Mouse (Mus musculus) midbrain, embryonic 13.5 days (tissue): ENCODE measurements around the gene Enpp6. TPM values are rescaled to one million over a fixed set of nuclear protein-coding genes. Genes with fewer than 3 reads are reported as not detected.

Experiments
- ATAC-seq: fragments of 200-750 bp; cut with Nextera tagmentation; 2 replicates; pipeline ENCODE4 v1.8.0; 2017; ENCODE audit warnings: mild to moderate bottlenecking, moderate TSS enrichment, moderate library complexity
- H3K27ac ChIP-seq: fragments of 300-500 bp; sonication (generic); 2 replicates; pipeline ENCODE4 v1.5.1; 2015; ENCODE audit warnings: inconsistent platforms, mild to moderate bottlenecking, moderate library complexity
- H3K27me3 ChIP-seq: fragments of 300-500 bp; sonication (generic); 2 replicates; pipeline ENCODE4 v1.6.1; 2015; ENCODE audit warnings: mild to moderate bottlenecking, inconsistent platforms
- H3K36me3 ChIP-seq: fragments of 300-500 bp; sonication (generic); 2 replicates; pipeline ENCODE4 v1.6.1; 2015; ENCODE audit warnings: mild to moderate bottlenecking, inconsistent platforms
- H3K4me1 ChIP-seq: fragments of 300-500 bp; sonication (generic); replicated peaks from 2 replicates; pipeline ENCODE4 v1.6.1; 2015; ENCODE audit warnings: inconsistent platforms
- H3K4me2 ChIP-seq: fragments of 300-500 bp; sonication (generic); replicated peaks from 2 replicates; pipeline ENCODE4 v1.6.1; 2015; ENCODE audit warnings: moderate library complexity, mild to moderate bottlenecking, inconsistent platforms
- H3K4me3 ChIP-seq: fragments of 300-500 bp; sonication (generic); replicated peaks from 2 replicates; pipeline ENCODE4 v1.5.1; 2015; ENCODE audit warnings: mild to moderate bottlenecking, inconsistent platforms
- H3K9ac ChIP-seq: fragments of 300-500 bp; sonication (generic); replicated peaks from 2 replicates; pipeline ENCODE4 v1.6.1; 2015; ENCODE audit warnings: mild to moderate bottlenecking, inconsistent platforms
- H3K9me3 ChIP-seq: fragments of 300-500 bp; sonication (generic); 2 replicates; pipeline ENCODE4 v1.6.1; 2016; ENCODE audit warnings: mild to moderate bottlenecking, inconsistent platforms
- WGBS: fragments of 180-500 bp; shearing (Covaris S2); methylation state at CpG from one replicate; pipeline ENCODE4 v1.1.7; 2015; 5-methylcytosine and 5-hydroxymethylcytosine counted together
- polyA plus RNA-seq: library from polyadenylated mRNA; unstranded; fragments of >200 nt; fragmentation: Nextera tagmentation; extraction: Ambion mirVana; gene quantifications from 2 replicates; pipeline ENCODE4 v1.2.1, GENCODE M21; 2015

Gene Enpp6
- polyA plus RNA-seq, 1 experiment from 2014 or later = 0.16 TPM

GRCm38 (mm10) chr8:47082201-47083027 lies 95.7 kb downstream of the Enpp6 start:
- Histone ChIP-seq H3K4me2 (no peak overlapping the region), H3K27ac (no peak overlapping the region)
- WGBS = 91% methylated on average over 22 of the region's 22 CpGs

GRCm38 (mm10) chr8:47090021-47090420 lies 103.3 kb downstream of the Enpp6 start:
- no peak for ATAC-seq
- no peak overlapping the region for H3K4me3 ChIP-seq
- H3K9me3 ChIP-seq = no peaks in the 10 kb centered on the region
- no peak overlapping the region for H3K4me2 ChIP-seq
- H3K36me3 ChIP-seq = no peaks in the 10 kb centered on the region
- no peaks in the 10 kb centered on the region for H3K4me1 ChIP-seq
- H3K27me3 ChIP-seq = no peaks in the 10 kb centered on the region
- 77% methylated on average over 8 of the region's 8 CpGs for WGBS
- no peak overlapping the region for H3K9ac ChIP-seq
- H3K27ac ChIP-seq = no peak overlapping the region

More at GRCm38 (mm10) chr8:47082201-47083027, 95.7 kb downstream of the Enpp6 start:
- Histone ChIP-seq H3K9me3 (no peaks in the 10 kb centered on the region), H3K9ac (no peak overlapping the region), H3K4me3 (no peak overlapping the region), H3K36me3 (no peaks in the 10 kb centered on the region), H3K4me1 (no peaks in the 10 kb centered on the region), H3K27me3 (no peaks in the 10 kb centered on the region)
- no peak for ATAC-seq

- Histone ChIP-seq H3K9ac (no peak overlapping the region), H3K4me1 (no peaks in the 10 kb centered on the region), H3K27ac (no peak overlapping the region), H3K27me3 (no peaks in the 10 kb centered on the region), H3K36me3 (no peaks in the 10 kb centered on the region), H3K9me3 (no peaks in the 10 kb centered on the region), H3K4me2 (no peak overlapping the region), H3K4me3 (no peak overlapping the region)
- ATAC-seq = no peak
- WGBS = 78% methylated on average over 2 of the region's 2 CpGs
These were observed 118.9 kb downstream of the Enpp6 start for GRCm38 (mm10) chr8:47105617-47106016.

DNA sequence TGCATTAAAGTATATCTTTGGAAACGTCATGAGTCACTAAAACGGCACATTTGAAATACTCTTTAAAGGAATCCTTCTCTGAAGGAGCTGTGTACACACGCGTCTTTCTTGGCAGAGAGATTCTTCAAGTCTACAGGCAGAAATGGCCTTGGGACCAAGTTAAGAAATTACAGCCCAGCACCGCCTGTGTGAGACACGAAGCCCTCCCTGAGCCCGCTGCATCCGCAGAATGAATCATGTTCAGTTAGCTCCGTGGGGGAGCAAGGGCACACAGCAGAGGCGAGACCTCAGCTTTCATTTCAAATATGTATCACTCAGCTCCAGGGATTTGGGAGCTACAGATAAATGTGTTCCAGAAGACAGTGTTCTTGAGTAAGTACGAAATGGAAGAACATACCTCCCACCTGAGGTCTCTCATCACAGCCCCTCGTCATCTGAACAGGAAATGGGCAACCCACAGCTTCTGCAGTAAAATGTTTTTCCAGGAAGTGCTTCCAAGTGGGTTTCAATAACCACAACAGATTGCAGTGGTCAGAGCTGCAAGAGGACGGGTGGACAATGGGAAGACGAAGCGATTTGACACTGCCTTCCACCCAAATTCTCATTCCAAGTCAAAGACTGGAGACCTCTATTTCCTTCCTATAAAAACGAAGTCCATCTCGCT lies 127.6 kb downstream of the Enpp6 start:
- Histone ChIP-seq H3K4me3 (no peak overlapping the region), H3K4me2 (no peak overlapping the region), H3K4me1 (no peaks in the 10 kb centered on the region), H3K36me3 (no peaks in the 10 kb centered on the region), H3K27me3 (no peaks in the 10 kb centered on the region), H3K9ac (no peak overlapping the region), H3K9me3 (0 out of 2 replicates have a peak, but pooled peaks cover 3% of the 10 kb centered on the region), H3K27ac (no peak overlapping the region)
- WGBS = 89% methylated on average over 17 of the region's 17 CpGs
- ATAC-seq = no peak

- 0 out of 2 replicates have a peak, but pooled peaks cover under 1% of the 10 kb centered on the region for H3K9me3 ChIP-seq
- no peaks in the 10 kb centered on the region for H3K4me1 ChIP-seq
- H3K9ac ChIP-seq = no peak overlapping the region
- no peak overlapping the region for H3K4me2 ChIP-seq
- ATAC-seq = no peak
- no peaks in the 10 kb centered on the region for H3K36me3 ChIP-seq
- H3K4me3 ChIP-seq = no peak overlapping the region
- 90% methylated on average over 4 of the region's 4 CpGs for WGBS
- H3K27me3 ChIP-seq = no peaks in the 10 kb centered on the region
- H3K27ac ChIP-seq = no peak overlapping the region
These were observed 130.6 kb downstream of the Enpp6 start for GRCm38 (mm10) chr8:47117336-47117735.

DNA sequence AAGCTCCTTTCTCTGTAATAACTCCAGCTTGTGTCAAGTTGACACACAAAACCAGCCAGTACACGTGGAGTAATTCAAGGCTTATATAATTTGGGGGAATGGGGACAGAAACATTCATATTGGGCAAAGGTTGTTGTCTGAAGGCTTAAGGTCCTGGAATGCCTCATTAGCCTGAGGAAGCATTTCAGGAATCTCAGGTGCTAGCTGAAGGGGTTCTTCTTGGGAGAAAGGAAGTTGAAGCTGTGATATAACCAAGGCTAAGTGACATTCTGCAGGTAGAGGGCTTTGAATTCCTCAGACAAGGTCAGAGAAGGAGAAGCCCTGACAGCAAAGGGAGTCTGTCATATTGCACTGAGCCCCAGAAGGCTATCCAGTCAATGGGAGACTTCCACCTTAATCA lies 133.2 kb downstream of the Enpp6 start:
- H3K4me3 ChIP-seq = no peak overlapping the region
- ATAC-seq = no peak
- no peaks in the 10 kb centered on the region for H3K36me3 ChIP-seq
- WGBS = 68% methylated on average over 1 of the region's 1 CpGs
- no peaks in the 10 kb centered on the region for H3K9me3 ChIP-seq
- no peak overlapping the region for H3K9ac ChIP-seq
- H3K4me1 ChIP-seq = no peaks in the 10 kb centered on the region
- no peak overlapping the region for H3K27ac ChIP-seq
- H3K27me3 ChIP-seq = no peaks in the 10 kb centered on the region
- no peak overlapping the region for H3K4me2 ChIP-seq

DNA sequence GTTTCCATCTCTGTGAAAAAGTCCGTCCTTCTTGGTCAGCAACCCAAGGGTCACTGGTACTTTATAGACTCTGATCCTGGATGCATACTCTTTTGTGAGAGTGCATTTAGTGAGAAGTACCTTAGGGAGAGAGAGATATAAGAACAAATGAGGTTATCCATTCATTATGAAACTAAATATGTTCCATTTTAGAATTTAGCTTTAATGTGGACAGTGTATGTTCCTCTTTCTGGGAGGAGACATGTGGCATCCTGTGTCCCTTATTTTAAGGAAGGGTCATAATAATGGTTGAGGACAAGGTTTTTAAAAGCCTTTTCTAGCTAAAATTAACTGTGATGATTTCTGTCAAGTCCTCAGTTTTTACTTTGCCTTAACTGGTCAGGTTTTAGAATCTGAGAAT lies 142.2 kb downstream of the Enpp6 start:
- Histone ChIP-seq H3K9ac (no peak overlapping the region), H3K4me3 (no peak overlapping the region), H3K36me3 (no peaks in the 10 kb centered on the region), H3K4me1 (no peaks in the 10 kb centered on the region), H3K9me3 (no peaks in the 10 kb centered on the region), H3K27me3 (no peaks in the 10 kb centered on the region), H3K27ac (no peak overlapping the region), H3K4me2 (no peak overlapping the region)
- ATAC-seq = no peak
- WGBS = 94% methylated on average over 1 of the region's 1 CpGs

DNA sequence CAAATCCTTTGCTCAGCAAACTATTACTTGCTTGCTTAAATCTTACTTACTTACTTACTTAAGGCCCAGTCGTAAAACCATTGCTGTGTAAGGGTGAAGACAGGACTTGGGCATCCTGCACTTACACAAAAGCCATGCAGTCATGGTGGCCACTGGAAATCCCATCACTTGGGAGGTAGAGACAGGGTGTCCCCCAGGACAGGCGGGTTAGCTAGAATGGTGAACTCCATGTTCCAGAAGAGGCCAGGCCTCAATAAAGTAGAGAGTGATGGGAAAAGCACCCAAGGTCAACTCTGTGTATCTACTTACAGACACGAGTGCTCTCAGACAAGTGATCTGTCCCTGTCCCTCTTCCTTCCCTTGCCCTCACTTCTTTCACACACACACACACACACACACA lies 146.7 kb downstream of the Enpp6 start:
- H3K36me3 ChIP-seq = no peaks in the 10 kb centered on the region
- ATAC-seq = no peak
- H3K27me3 ChIP-seq = no peaks in the 10 kb centered on the region
- no peak overlapping the region for H3K9ac ChIP-seq
- no peak overlapping the region for H3K4me3 ChIP-seq
- no peak overlapping the region for H3K27ac ChIP-seq
- H3K9me3 ChIP-seq = no peaks in the 10 kb centered on the region
- no peak overlapping the region for H3K4me2 ChIP-seq
- 89% methylated on average over 3 of the region's 3 CpGs for WGBS
- H3K4me1 ChIP-seq = 0 out of 2 replicates have a peak, but pooled peaks cover 6% of the 10 kb centered on the region

- no peaks in the 10 kb centered on the region for H3K27me3 ChIP-seq
- 55% methylated on average over 11 of the region's 11 CpGs for WGBS
These were observed 148.0 kb downstream of the Enpp6 start for GRCm38 (mm10) chr8:47134736-47135135.

DNA sequence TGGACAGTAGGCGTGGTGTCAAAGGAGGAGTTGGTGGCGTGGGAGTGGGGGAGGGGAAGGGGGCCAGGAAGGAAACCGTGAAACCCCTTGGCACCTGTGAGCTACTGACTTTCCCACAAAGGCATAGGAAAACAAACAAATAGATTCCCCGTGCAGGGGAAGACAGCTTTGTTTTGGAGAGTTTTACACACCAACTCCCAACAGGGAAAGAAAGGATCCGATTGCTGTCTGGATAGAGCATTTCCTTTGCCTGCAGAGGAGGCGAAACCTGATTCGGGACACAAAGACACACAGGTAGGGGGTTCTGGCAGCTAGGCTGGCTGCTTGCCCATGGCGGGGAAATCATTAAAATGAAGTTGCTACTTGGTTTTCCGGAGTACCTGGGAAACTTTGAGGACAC lies 148.9 kb downstream of the Enpp6 start:
- H3K27me3 ChIP-seq = no peaks in the 10 kb centered on the region
- 30% methylated on average over 9 of the region's 9 CpGs for WGBS
- H3K9ac ChIP-seq = no peak overlapping the region
- no peak overlapping the region for H3K4me3 ChIP-seq
- ATAC-seq = no peak
- H3K4me1 ChIP-seq = 0 out of 2 replicates have a peak, but pooled peaks cover 6% of the 10 kb centered on the region
- no peaks in the 10 kb centered on the region for H3K36me3 ChIP-seq
- H3K9me3 ChIP-seq = no peaks in the 10 kb centered on the region
- no peak overlapping the region for H3K27ac ChIP-seq
- 0 out of 2 replicates have a peak overlapping the region, but pooled peaks have one; percentile 8 for H3K4me2 ChIP-seq

More at GRCm38 (mm10) chr8:47134736-47135135, 148.0 kb downstream of the Enpp6 start:
- 0 out of 2 replicates have a peak, but pooled peaks cover 6% of the 10 kb centered on the region for H3K4me1 ChIP-seq
- no peak overlapping the region for H3K4me3 ChIP-seq
- H3K9me3 ChIP-seq = no peaks in the 10 kb centered on the region
- no peaks in the 10 kb centered on the region for H3K36me3 ChIP-seq
- no peak overlapping the region for H3K9ac ChIP-seq
- H3K27ac ChIP-seq = no peak overlapping the region
- no peak overlapping the region for H3K4me2 ChIP-seq
- no peak for ATAC-seq

DNA sequence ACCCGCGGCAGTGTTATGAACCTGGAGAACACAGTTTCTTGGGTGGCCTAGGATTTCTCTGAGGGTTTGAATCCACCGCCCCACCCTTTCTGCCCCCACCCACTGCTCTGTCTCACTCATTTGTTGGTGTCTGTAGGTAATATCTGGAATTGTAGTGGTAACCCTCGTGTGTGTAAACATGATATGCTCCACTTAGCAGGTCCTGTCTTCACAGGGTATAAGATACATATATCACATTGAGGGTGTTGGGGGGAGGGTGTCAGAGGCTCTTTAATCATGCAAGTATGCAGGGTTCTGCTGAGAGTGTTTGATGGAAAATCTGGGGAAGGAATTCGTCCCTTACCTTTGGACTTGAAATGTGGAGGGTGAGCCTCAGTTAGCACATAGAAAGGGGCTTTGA lies 149.4 kb downstream of the Enpp6 start:
- Histone ChIP-seq H3K4me3 (no peak overlapping the region), H3K4me1 (0 out of 2 replicates have a peak, but pooled peaks cover 6% of the 10 kb centered on the region), H3K27me3 (no peaks in the 10 kb centered on the region), H3K36me3 (no peaks in the 10 kb centered on the region), H3K4me2 (0 out of 2 replicates have a peak overlapping the region, but pooled peaks have one; percentile 8), H3K27ac (no peak overlapping the region), H3K9me3 (no peaks in the 10 kb centered on the region), H3K9ac (no peak overlapping the region)
- ATAC-seq = no peak
- 47% methylated on average over 5 of the region's 5 CpGs for WGBS

DNA sequence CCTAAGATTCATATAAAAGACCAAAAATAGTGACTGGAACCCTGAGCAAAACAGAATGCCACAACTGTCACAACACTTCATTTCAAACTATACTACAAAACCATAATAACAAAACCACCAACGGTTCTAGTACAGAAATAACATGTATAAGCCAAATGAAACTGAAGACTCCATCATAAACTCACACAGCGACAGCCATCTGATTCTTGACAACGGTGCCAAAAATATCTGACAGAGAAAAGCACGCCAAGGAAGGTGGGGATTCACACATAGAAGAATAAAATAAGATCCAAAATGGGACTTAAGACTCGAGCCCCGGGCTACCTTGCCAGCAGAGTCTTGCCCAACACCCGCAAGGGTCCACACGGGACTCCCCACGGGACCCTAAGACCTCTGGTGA lies 158.6 kb downstream of the Enpp6 start:
- 94% methylated on average over 9 of the region's 9 CpGs for WGBS
- H3K4me3 ChIP-seq = no peak overlapping the region
- ATAC-seq = no peak
- H3K36me3 ChIP-seq = peaks cover 19% of the 10 kb centered on the region
- H3K27me3 ChIP-seq = no peaks in the 10 kb centered on the region
- H3K4me2 ChIP-seq = no peak overlapping the region
- H3K4me1 ChIP-seq = no peaks in the 10 kb centered on the region
- H3K27ac ChIP-seq = no peak overlapping the region
- no peaks in the 10 kb centered on the region for H3K9me3 ChIP-seq
- no peak overlapping the region for H3K9ac ChIP-seq
